Mouse (Mus musculus) ES-Bruce4 (cell line): ENCODE results near the gene BC005561.

Source experiments
- CTCF ChIP-seq: IDR thresholded peaks from one replicate; pipeline ENCODE4 v1.8.1; 2011; ENCODE audit warnings: low read depth, low read length
- POLR2A ChIP-seq: IDR thresholded peaks from one replicate; pipeline ENCODE4 v1.8.1; 2011; ENCODE audit warnings: low read length; ENCODE audit not compliant: insufficient read depth

DNA sequence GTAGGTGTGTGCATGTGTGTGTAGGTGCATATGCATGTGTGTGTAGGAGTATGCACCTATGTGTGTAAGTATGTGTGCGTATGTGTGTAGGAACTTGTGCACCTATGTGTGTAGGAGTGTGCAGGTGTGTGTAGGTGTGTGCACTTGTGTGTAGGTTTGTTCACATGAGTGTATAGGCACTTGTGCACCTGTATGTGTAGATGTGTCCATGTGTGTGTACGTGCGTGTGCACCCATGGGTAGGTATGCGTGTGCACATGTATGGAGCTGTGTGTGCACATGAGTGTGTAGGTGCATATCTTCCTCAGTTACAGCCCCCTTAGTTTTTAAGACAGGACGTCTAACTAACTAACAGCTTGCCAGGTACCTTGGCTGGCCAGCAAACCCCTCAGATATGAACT lies 39.6 kb upstream of the BC005561 start:
- TF ChIP-seq POLR2A (no peak), CTCF (no peak)
